Mouse (Mus musculus) hindbrain, embryonic 10.5 days (tissue): ENCODE measurements around the gene Adgrf3. TPM values are rescaled to one million over a fixed set of nuclear protein-coding genes. Genes with fewer than 3 reads are reported as not detected.
"Not testable (repeated sequence)": the region's sequence is repeated elsewhere in the genome, so short reads cannot be mapped to it uniquely, and the experiment has no call there.

Source experiments
- DNase-seq: peaks from one replicate; pipeline ENCODE4 v3.0.0-alpha.2; 2017; ENCODE audit warnings: low spot score
- H3K27ac ChIP-seq: fragments of 300-500 bp; sonication (generic); 2 replicates; pipeline ENCODE4 v1.5.1; 2016; ENCODE audit warnings: mild to moderate bottlenecking, moderate library complexity
- H3K27me3 ChIP-seq: fragments of 300-500 bp; sonication (generic); 2 replicates; pipeline ENCODE4 v1.6.1; 2016; ENCODE audit warnings: mild to moderate bottlenecking; ENCODE audit not compliant: poor library complexity, insufficient read depth, severe bottlenecking
- H3K36me3 ChIP-seq: fragments of 300-500 bp; sonication (generic); 2 replicates; pipeline ENCODE4 v1.6.1; 2016; ENCODE audit warnings: mild to moderate bottlenecking, moderate library complexity
- H3K4me1 ChIP-seq: fragments of 300-500 bp; sonication (generic); replicated peaks from 2 replicates; pipeline ENCODE4 v1.6.1; 2016; ENCODE audit warnings: mild to moderate bottlenecking
- H3K4me3 ChIP-seq: fragments of 300-500 bp; sonication (generic); 2 replicates; pipeline ENCODE4 v1.5.1; 2016; ENCODE audit warnings: mild to moderate bottlenecking, moderate library complexity
- H3K9me3 ChIP-seq: fragments of 300-500 bp; sonication (generic); 2 replicates; pipeline ENCODE4 v1.6.1; 2016; ENCODE audit warnings: mild to moderate bottlenecking, moderate library complexity
- WGBS: fragments of 180-500 bp; shearing (Covaris S2); methylation state at CpG from one replicate; pipeline ENCODE4 v1.1.7; 2016; 5-methylcytosine and 5-hydroxymethylcytosine counted together
- polyA plus RNA-seq: library from polyadenylated mRNA; unstranded; fragments of >200 nt; fragmentation: Nextera tagmentation; extraction: Ambion mirVana; gene quantifications from 2 replicates; pipeline ENCODE4 v1.2.1, GENCODE M21; 2016

Gene Adgrf3
- polyA plus RNA-seq, 1 experiment from 2014 or later: not detected

GRCm38 (mm10) chr5:30222681-30223080, 17.2 kb upstream of the Adgrf3 start:
- DNase-seq: no peak
- H3K4me1 ChIP-seq: no peaks in the 10 kb centered on the region
- 0 out of 2 replicates have a peak, but pooled peaks cover 6% of the 10 kb centered on the region for H3K9me3 ChIP-seq
- H3K36me3 ChIP-seq: peaks cover 11% of the 10 kb centered on the region
- H3K27ac ChIP-seq: no peak overlapping the region
- H3K4me3 ChIP-seq: no peak overlapping the region
- no peaks in the 10 kb centered on the region for H3K27me3 ChIP-seq
- 97% methylated on average over 8 of the region's 8 CpGs for WGBS

GRCm38 (mm10) chr5:30220666-30221065, 15.1 kb upstream of the Adgrf3 start:
- no peak overlapping the region for H3K27ac ChIP-seq
- H3K4me1 ChIP-seq: no peaks in the 10 kb centered on the region
- H3K4me3 ChIP-seq: no peak overlapping the region
- H3K27me3 ChIP-seq: no peaks in the 10 kb centered on the region
- WGBS: 90% methylated on average over 8 of the region's 8 CpGs
- peaks cover 11% of the 10 kb centered on the region for H3K36me3 ChIP-seq
- DNase-seq: no peak
- H3K9me3 ChIP-seq: 0 out of 2 replicates have a peak, but pooled peaks cover 6% of the 10 kb centered on the region

- H3K4me1 ChIP-seq: no peaks in the 10 kb centered on the region
- H3K36me3 ChIP-seq: peaks cover 11% of the 10 kb centered on the region
- 86% methylated on average over 2 of the region's 2 CpGs for WGBS
- no peak for DNase-seq
- H3K27me3 ChIP-seq: no peaks in the 10 kb centered on the region
- H3K9me3 ChIP-seq: 0 out of 2 replicates have a peak, but pooled peaks cover 6% of the 10 kb centered on the region
- no peak overlapping the region for H3K4me3 ChIP-seq
- no peak overlapping the region for H3K27ac ChIP-seq
Observed at GRCm38 (mm10) chr5:30219715-30220114, 14.2 kb upstream of the Adgrf3 start.

- Histone ChIP-seq H3K4me3 (no peak overlapping the region), H3K36me3 (no peaks in the 10 kb centered on the region), H3K9me3 (no peaks in the 10 kb centered on the region), H3K4me1 (no peaks in the 10 kb centered on the region), H3K27ac (no peak overlapping the region), H3K27me3 (no peaks in the 10 kb centered on the region)
- 81% methylated on average over 5 of the region's 5 CpGs for WGBS
- no peak for DNase-seq
Observed at GRCm38 (mm10) chr5:30215970-30216369, 10.4 kb upstream of the Adgrf3 start.

- peak; percentile 35 for DNase-seq
- Histone ChIP-seq H3K36me3 (no peaks in the 10 kb centered on the region), H3K27me3 (no peaks in the 10 kb centered on the region), H3K4me1 (no peaks in the 10 kb centered on the region), H3K9me3 (no peaks in the 10 kb centered on the region), H3K4me3 (no peak overlapping the region), H3K27ac (no peak overlapping the region)
- WGBS: 20% methylated on average over 4 of the region's 4 CpGs
Observed at GRCm38 (mm10) chr5:30214889-30215288, 9.4 kb upstream of the Adgrf3 start.

- WGBS: 91% methylated on average over 5 of the region's 5 CpGs
- not testable (repeated sequence) for H3K9me3 ChIP-seq, H3K4me1 ChIP-seq
Observed at GRCm38 (mm10) chr5:30210758-30211157, 5.2 kb upstream of the Adgrf3 start.

GRCm38 (mm10) chr5:30207276-30207675, 1.8 kb upstream of the Adgrf3 start:
- Histone ChIP-seq H3K36me3 (no peaks in the 10 kb centered on the region), H3K27ac (no peak overlapping the region), H3K4me3 (no peak overlapping the region), H3K9me3 (no peaks in the 10 kb centered on the region), H3K4me1 (peaks cover 5% of the 10 kb centered on the region; the same call in 1 of the 2 replicates), H3K27me3 (no peaks in the 10 kb centered on the region)
- WGBS: 68% methylated on average over 6 of the region's 6 CpGs
- peak; percentile 40 for DNase-seq

More at GRCm38 (mm10) chr5:30210758-30211157, 5.2 kb upstream of the Adgrf3 start:
- H3K36me3 ChIP-seq, H3K4me3 ChIP-seq, DNase-seq, H3K27me3 ChIP-seq, H3K27ac ChIP-seq: not testable (repeated sequence)

- Histone ChIP-seq H3K27ac (no peak overlapping the region), H3K4me3 (no peak overlapping the region), H3K9me3 (no peaks in the 10 kb centered on the region), H3K36me3 (no peaks in the 10 kb centered on the region), H3K4me1 (peaks cover 5% of the 10 kb centered on the region; the same call in 1 of the 2 replicates), H3K27me3 (no peaks in the 10 kb centered on the region)
- no peak for DNase-seq
- 67% methylated on average over 3 of the region's 3 CpGs for WGBS
Observed at GRCm38 (mm10) chr5:30205034-30205433, 488 bp downstream of the Adgrf3 start.

GRCm38 (mm10) chr5:30204441-30204840, 1.1 kb downstream of the Adgrf3 start:
- Histone ChIP-seq H3K36me3 (no peaks in the 10 kb centered on the region), H3K4me3 (no peak overlapping the region), H3K27me3 (no peaks in the 10 kb centered on the region), H3K9me3 (no peaks in the 10 kb centered on the region), H3K4me1 (peaks cover 5% of the 10 kb centered on the region; the same call in 1 of the 2 replicates), H3K27ac (no peak overlapping the region)
- no peak for DNase-seq
- WGBS: 59% methylated on average over 1 of the region's 1 CpGs

- no peaks in the 10 kb centered on the region for H3K9me3 ChIP-seq
- no peaks in the 10 kb centered on the region for H3K27me3 ChIP-seq
- H3K36me3 ChIP-seq: no peaks in the 10 kb centered on the region
- no peak overlapping the region for H3K4me3 ChIP-seq
- H3K4me1 ChIP-seq: peaks cover 5% of the 10 kb centered on the region; the same call in 1 of the 2 replicates
- DNase-seq: no peak
- H3K27ac ChIP-seq: no peak overlapping the region
- 82% methylated on average over 10 of the region's 10 CpGs for WGBS
Observed at GRCm38 (mm10) chr5:30203216-30203885, 2.2 kb downstream of the Adgrf3 start.

- H3K4me1 ChIP-seq: peaks cover 5% of the 10 kb centered on the region; the same call in 1 of the 2 replicates
- WGBS: 89% methylated on average over 7 of the region's 7 CpGs
- no peak overlapping the region for H3K27ac ChIP-seq
- H3K36me3 ChIP-seq: no peaks in the 10 kb centered on the region
- H3K4me3 ChIP-seq: no peak overlapping the region
- H3K27me3 ChIP-seq: no peaks in the 10 kb centered on the region
- DNase-seq: no peak
- H3K9me3 ChIP-seq: no peaks in the 10 kb centered on the region
Observed at GRCm38 (mm10) chr5:30202221-30202620, 3.3 kb downstream of the Adgrf3 start.

GRCm38 (mm10) chr5:30201521-30201920, 4.0 kb downstream of the Adgrf3 start:
- 50% methylated on average over 5 of the region's 5 CpGs for WGBS

GRCm38 (mm10) chr5:30198257-30198656, 7.3 kb downstream of the Adgrf3 start:
- Histone ChIP-seq H3K27ac (no peak overlapping the region), H3K27me3 (no peaks in the 10 kb centered on the region), H3K36me3 (no peaks in the 10 kb centered on the region), H3K4me1 (no peaks in the 10 kb centered on the region), H3K9me3 (no peaks in the 10 kb centered on the region), H3K4me3 (no peak overlapping the region)
- WGBS: 77% methylated on average over 7 of the region's 7 CpGs
- no peak for DNase-seq

More at GRCm38 (mm10) chr5:30201521-30201920, 4.0 kb downstream of the Adgrf3 start:
- no peak overlapping the region for H3K27ac ChIP-seq
- peak; percentile 23 for DNase-seq
- no peaks in the 10 kb centered on the region for H3K9me3 ChIP-seq
- peaks cover 5% of the 10 kb centered on the region; the same call in 1 of the 2 replicates for H3K4me1 ChIP-seq
- no peaks in the 10 kb centered on the region for H3K27me3 ChIP-seq
- no peaks in the 10 kb centered on the region for H3K36me3 ChIP-seq
- no peak overlapping the region for H3K4me3 ChIP-seq
